Mouse (Mus musculus) stomach, postnatal 0 days (tissue): Measurements from ENCODE around the gene Wars2.

Experiments
- CTCF ChIP-seq: IDR thresholded peaks from 2 replicates; pipeline ENCODE4 v1.5.1; 2016; ENCODE audit warnings: antibody characterized with exemption, low read depth, mild to moderate bottlenecking, moderate library complexity
- EP300 ChIP-seq: optimal IDR thresholded peaks from 2 replicates; pipeline ENCODE3; 2016; ENCODE audit warnings: antibody characterized with exemption

- TF ChIP-seq CTCF (no peak), EP300 (no peak)
These were observed 110.7 kb downstream of the Wars2 start for GRCm38 (mm10) chr3:99251271-99252165.
